Mouse (Mus musculus): ENCODE results near the gene Tmem270. TPM values are rescaled to one million over a fixed set of nuclear protein-coding genes. Genes with fewer than 3 reads are reported as not detected.
A peak's percentile ranks its signal among the peaks of the same experiment; 100 is the strongest.
"Not testable (repeated sequence)": the region's sequence is repeated elsewhere in the genome, so short reads cannot be mapped to it uniquely, and the experiment has no call there.

The Tmem270 gene
- polyA plus RNA-seq, 1 experiment from 2014 or later, result not detected

- no peak for ATAC-seq (replicated peaks; ENCODE audit: insufficient number of reproducible peaks, low FRiP score, low TSS enrichment, low read depth)
- no peak overlapping the region for H3K27ac ChIP-seq (replicated peaks; ENCODE audit: low read depth, low read length)
- H3K4me1 ChIP-seq (ENCODE audit: control insufficient read depth, insufficient read depth, low read length), result peaks cover 2% of the 10 kb centered on the region; the same call in 1 of the 2 replicates
- H3K9me3 ChIP-seq (replicated peaks; ENCODE audit: control insufficient read depth, low read length), result no peaks in the 10 kb centered on the region
- H3K4me3 ChIP-seq (ENCODE audit: low read depth, low read length), result peak overlapping the region; percentile 22
- 38% methylated on average over 16 of the region's 19 CpGs for WGBS
- H3K27me3 ChIP-seq (ENCODE audit: control insufficient read depth, insufficient read depth, low read length), result peaks cover 30% of the 10 kb centered on the region
- no peak overlapping the region; the same call in 1 of the 2 replicates for H3K4me2 ChIP-seq (ENCODE audit: low read depth, low read length)
- no peaks in the 10 kb centered on the region for H3K36me3 ChIP-seq (replicated peaks; ENCODE audit: control insufficient read depth, insufficient read depth, low read depth, low read length)
- DNase-seq (ENCODE audit: low spot score), result no peak
- H3K9ac ChIP-seq (replicated peaks; ENCODE audit: low read length), result no peak overlapping the region; the same call in 1 of the 2 replicates
Measured at GRCm38 (mm10) chr5:134945266-134945959, 38.9 kb upstream of the Tmem270 start.

GRCm38 (mm10) chr5:134944179-134944578 lies 37.6 kb upstream of the Tmem270 start:
- no peak overlapping the region for H3K4me2 ChIP-seq (ENCODE audit: low read depth, low read length)
- WGBS, result 70% methylated on average over 5 of the region's 5 CpGs
- no peak for DNase-seq (ENCODE audit: low spot score)
- no peak overlapping the region for H3K9ac ChIP-seq (replicated peaks; ENCODE audit: low read length)
- ATAC-seq (replicated peaks; ENCODE audit: insufficient number of reproducible peaks, low FRiP score, low TSS enrichment, low read depth), result no peak
- peaks cover 2% of the 10 kb centered on the region; the same call in 1 of the 2 replicates for H3K4me1 ChIP-seq (ENCODE audit: control insufficient read depth, insufficient read depth, low read length)
- H3K4me3 ChIP-seq (ENCODE audit: low read depth, low read length), result no peak overlapping the region
- peaks cover 30% of the 10 kb centered on the region for H3K27me3 ChIP-seq (ENCODE audit: control insufficient read depth, insufficient read depth, low read length)
- no peaks in the 10 kb centered on the region for H3K36me3 ChIP-seq (replicated peaks; ENCODE audit: control insufficient read depth, insufficient read depth, low read depth, low read length)
- H3K9me3 ChIP-seq (replicated peaks; ENCODE audit: control insufficient read depth, low read length), result no peaks in the 10 kb centered on the region
- H3K27ac ChIP-seq (replicated peaks; ENCODE audit: low read depth, low read length), result no peak overlapping the region

- no peak for ATAC-seq (replicated peaks; ENCODE audit: insufficient number of reproducible peaks, low FRiP score, low TSS enrichment, low read depth)
- peaks cover 2% of the 10 kb centered on the region; the same call in 1 of the 2 replicates for H3K4me1 ChIP-seq (ENCODE audit: control insufficient read depth, insufficient read depth, low read length)
- WGBS, result 85% methylated on average over 2 of the region's 2 CpGs
Measured at GRCm38 (mm10) chr5:134942740-134943139, 36.2 kb upstream of the Tmem270 start.

GRCm38 (mm10) chr5:134941472-134942209 lies 35.1 kb upstream of the Tmem270 start:
- Histone ChIP-seq H3K9ac (replicated peaks; ENCODE audit: low read length) (no peak overlapping the region), H3K27me3 (ENCODE audit: control insufficient read depth, insufficient read depth, low read length) (peaks cover 19% of the 10 kb centered on the region)

More at GRCm38 (mm10) chr5:134942740-134943139, 36.2 kb upstream of the Tmem270 start:
- Histone ChIP-seq H3K36me3 (replicated peaks; ENCODE audit: control insufficient read depth, insufficient read depth, low read depth, low read length) (no peaks in the 10 kb centered on the region), H3K9ac (replicated peaks; ENCODE audit: low read length) (no peak overlapping the region), H3K27me3 (ENCODE audit: control insufficient read depth, insufficient read depth, low read length) (peaks cover 30% of the 10 kb centered on the region), H3K4me3 (ENCODE audit: low read depth, low read length) (no peak overlapping the region), H3K27ac (replicated peaks; ENCODE audit: low read depth, low read length) (no peak overlapping the region), H3K4me2 (ENCODE audit: low read depth, low read length) (no peak overlapping the region), H3K9me3 (replicated peaks; ENCODE audit: control insufficient read depth, low read length) (no peaks in the 10 kb centered on the region)
- DNase-seq (ENCODE audit: low spot score), result no peak

GRCm38 (mm10) chr5:134939554-134939953 lies 33.0 kb upstream of the Tmem270 start:
- H3K4me3 ChIP-seq (ENCODE audit: low read depth, low read length); H3K27ac ChIP-seq (replicated peaks; ENCODE audit: low read depth, low read length); DNase-seq (ENCODE audit: low spot score); H3K4me1 ChIP-seq (ENCODE audit: control insufficient read depth, insufficient read depth, low read length); H3K36me3 ChIP-seq (replicated peaks; ENCODE audit: control insufficient read depth, insufficient read depth, low read depth, low read length); H3K9ac ChIP-seq (replicated peaks; ENCODE audit: low read length); ATAC-seq (replicated peaks; ENCODE audit: insufficient number of reproducible peaks, low FRiP score, low TSS enrichment, low read depth); H3K4me2 ChIP-seq (ENCODE audit: low read depth, low read length); H3K27me3 ChIP-seq (ENCODE audit: control insufficient read depth, insufficient read depth, low read length); H3K9me3 ChIP-seq (replicated peaks; ENCODE audit: control insufficient read depth, low read length): not testable (repeated sequence)
- WGBS, result 67% methylated on average over 1 of the region's 7 CpGs

More at GRCm38 (mm10) chr5:134941472-134942209, 35.1 kb upstream of the Tmem270 start:
- no peak for ATAC-seq (replicated peaks; ENCODE audit: insufficient number of reproducible peaks, low FRiP score, low TSS enrichment, low read depth)
- H3K4me1 ChIP-seq (ENCODE audit: control insufficient read depth, insufficient read depth, low read length), result no peaks in the 10 kb centered on the region
- no peak overlapping the region for H3K4me2 ChIP-seq (ENCODE audit: low read depth, low read length)
- no peaks in the 10 kb centered on the region for H3K36me3 ChIP-seq (replicated peaks; ENCODE audit: control insufficient read depth, insufficient read depth, low read depth, low read length)
- peak; percentile 42 for DNase-seq (ENCODE audit: low spot score)
- WGBS, result 79% methylated on average over 14 of the region's 14 CpGs
- no peak overlapping the region for H3K27ac ChIP-seq (replicated peaks; ENCODE audit: low read depth, low read length)
- no peak overlapping the region for H3K4me3 ChIP-seq (ENCODE audit: low read depth, low read length)
- H3K9me3 ChIP-seq (replicated peaks; ENCODE audit: control insufficient read depth, low read length), result no peaks in the 10 kb centered on the region

- no peaks in the 10 kb centered on the region for H3K9me3 ChIP-seq (replicated peaks; ENCODE audit: control insufficient read depth, low read length)
- no peak for DNase-seq (ENCODE audit: low spot score)
- no peak overlapping the region for H3K9ac ChIP-seq (replicated peaks; ENCODE audit: low read length)
- H3K4me3 ChIP-seq (ENCODE audit: low read depth, low read length), result no peak overlapping the region
- H3K4me2 ChIP-seq (ENCODE audit: low read depth, low read length), result no peak overlapping the region
- ATAC-seq (replicated peaks; ENCODE audit: insufficient number of reproducible peaks, low FRiP score, low TSS enrichment, low read depth), result no peak
- WGBS, result 83% methylated on average over 3 of the region's 3 CpGs
- no peaks in the 10 kb centered on the region for H3K36me3 ChIP-seq (replicated peaks; ENCODE audit: control insufficient read depth, insufficient read depth, low read depth, low read length)
- no peaks in the 10 kb centered on the region for H3K4me1 ChIP-seq (ENCODE audit: control insufficient read depth, insufficient read depth, low read length)
- no peaks in the 10 kb centered on the region for H3K27me3 ChIP-seq (ENCODE audit: control insufficient read depth, insufficient read depth, low read length)
- no peak overlapping the region for H3K27ac ChIP-seq (replicated peaks; ENCODE audit: low read depth, low read length)
Measured at GRCm38 (mm10) chr5:134939069-134939468, 32.5 kb upstream of the Tmem270 start.

- no peak for ATAC-seq (replicated peaks; ENCODE audit: insufficient number of reproducible peaks, low FRiP score, low TSS enrichment, low read depth)
- Histone ChIP-seq H3K4me3 (ENCODE audit: low read depth, low read length) (no peak overlapping the region), H3K4me1 (ENCODE audit: control insufficient read depth, insufficient read depth, low read length) (no peaks in the 10 kb centered on the region), H3K27me3 (ENCODE audit: control insufficient read depth, insufficient read depth, low read length) (no peaks in the 10 kb centered on the region), H3K4me2 (ENCODE audit: low read depth, low read length) (no peak overlapping the region), H3K36me3 (replicated peaks; ENCODE audit: control insufficient read depth, insufficient read depth, low read depth, low read length) (no peaks in the 10 kb centered on the region), H3K9ac (replicated peaks; ENCODE audit: low read length) (no peak overlapping the region), H3K9me3 (replicated peaks; ENCODE audit: control insufficient read depth, low read length) (no peaks in the 10 kb centered on the region), H3K27ac (replicated peaks; ENCODE audit: low read depth, low read length) (no peak overlapping the region)
- WGBS, result 84% methylated on average over 6 of the region's 6 CpGs
- no peak for DNase-seq (ENCODE audit: low spot score)
Measured at GRCm38 (mm10) chr5:134936626-134937185, 30.2 kb upstream of the Tmem270 start.

GRCm38 (mm10) chr5:134936051-134936450 lies 29.5 kb upstream of the Tmem270 start:
- Histone ChIP-seq H3K4me1 (ENCODE audit: control insufficient read depth, insufficient read depth, low read length) (no peaks in the 10 kb centered on the region), H3K9ac (replicated peaks; ENCODE audit: low read length) (no peak overlapping the region), H3K4me3 (ENCODE audit: low read depth, low read length) (no peak overlapping the region), H3K27ac (replicated peaks; ENCODE audit: low read depth, low read length) (no peak overlapping the region), H3K4me2 (ENCODE audit: low read depth, low read length) (no peak overlapping the region), H3K36me3 (replicated peaks; ENCODE audit: control insufficient read depth, insufficient read depth, low read depth, low read length) (no peaks in the 10 kb centered on the region), H3K9me3 (replicated peaks; ENCODE audit: control insufficient read depth, low read length) (no peaks in the 10 kb centered on the region), H3K27me3 (ENCODE audit: control insufficient read depth, insufficient read depth, low read length) (no peaks in the 10 kb centered on the region)
- WGBS, result 91% methylated on average over 6 of the region's 6 CpGs
- no peak for ATAC-seq (replicated peaks; ENCODE audit: insufficient number of reproducible peaks, low FRiP score, low TSS enrichment, low read depth)
- no peak for DNase-seq (ENCODE audit: low spot score)
